Mouse (Mus musculus): ENCODE measurements at regions not wholly inside any gene's neighbourhood (a gene's known extent, or its start where the extent isn't known, plus 50 kb on each side); places are given as distances from the start of the nearest gene placed in this dataset.

DNA sequence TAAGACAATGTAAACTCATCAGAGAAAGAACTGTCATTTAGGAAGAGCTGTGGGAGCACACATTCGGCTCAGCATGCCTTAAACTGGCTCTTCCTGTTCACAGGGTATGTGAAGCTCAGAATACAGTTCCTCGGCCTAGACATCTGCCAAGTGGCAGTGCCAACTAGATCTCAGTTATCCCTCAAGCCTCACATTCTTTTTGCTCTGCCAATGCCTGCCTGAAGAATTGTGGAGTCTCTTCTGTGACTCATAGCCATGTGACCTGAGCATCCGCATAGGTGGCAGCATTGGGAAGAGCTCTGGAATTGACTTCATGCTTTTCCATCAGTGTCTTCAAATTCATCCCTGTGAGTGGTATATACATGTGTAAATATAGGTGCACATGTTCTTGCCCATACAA lies 59.7 kb downstream of the Prlhr start:
- no peak for DNase-seq (ENCODE audit: low spot score)

DNA sequence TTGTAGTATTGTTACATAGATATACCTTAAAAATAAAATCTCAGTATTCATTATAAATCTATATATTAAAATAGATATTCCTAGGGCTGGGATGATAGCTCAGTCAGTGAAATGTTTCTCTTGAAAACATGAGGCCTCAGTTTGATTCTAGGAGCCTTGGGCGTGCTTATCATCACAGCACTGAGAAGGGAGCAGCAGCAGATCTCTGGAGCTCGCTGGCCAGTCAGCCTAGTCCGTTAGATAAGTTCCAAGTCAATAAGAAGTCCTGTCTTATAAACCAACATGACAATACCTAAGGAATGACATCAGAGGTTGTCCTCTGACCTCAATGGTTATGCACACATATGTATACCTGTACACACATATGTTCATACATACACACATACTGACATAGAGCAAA lies 68.7 kb downstream of the Prlhr start:
- no peak for DNase-seq (ENCODE audit: low spot score)

DNA sequence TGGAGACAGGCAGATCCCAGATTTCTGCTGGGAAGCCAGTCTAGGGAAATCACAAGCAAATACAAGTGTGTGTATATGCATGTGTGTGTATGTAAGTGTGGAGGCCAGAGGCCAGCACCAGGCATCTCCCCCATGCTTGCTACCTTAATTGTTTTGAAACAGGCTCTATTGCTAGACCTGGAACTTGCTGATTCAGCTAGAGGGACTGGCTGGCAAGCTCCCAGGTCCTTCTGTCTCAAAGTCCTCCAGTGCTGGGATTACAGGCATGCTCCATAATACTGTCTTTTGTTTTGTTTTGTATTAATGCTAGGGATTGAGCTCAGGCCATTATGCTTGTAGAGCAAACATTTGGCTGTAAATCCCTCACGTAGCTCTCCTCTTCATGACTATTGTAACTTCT lies 70.4 kb downstream of the Prlhr start:
- no peak for DNase-seq (ENCODE audit: low spot score)

DNA sequence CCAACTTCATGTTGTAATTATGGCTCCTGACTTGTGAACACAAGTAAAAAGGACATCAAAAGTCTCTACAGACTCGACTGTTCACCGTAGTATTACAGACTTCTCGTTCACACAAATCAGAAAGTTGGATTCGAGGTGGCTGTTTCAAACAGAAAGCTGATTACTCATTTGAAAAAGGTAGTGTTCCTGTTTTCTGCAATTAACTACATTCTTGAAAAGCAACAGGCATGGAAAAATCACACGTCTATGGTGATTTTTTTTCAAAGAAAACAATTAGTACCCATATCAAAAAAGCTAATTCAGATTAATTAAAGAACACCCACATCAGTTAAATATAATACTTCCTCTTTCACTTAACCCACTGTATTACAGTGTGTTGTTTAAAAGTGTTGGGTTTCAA lies 71.5 kb downstream of the Prlhr start:
- DNase-seq (ENCODE audit: low spot score), result no peak

DNA sequence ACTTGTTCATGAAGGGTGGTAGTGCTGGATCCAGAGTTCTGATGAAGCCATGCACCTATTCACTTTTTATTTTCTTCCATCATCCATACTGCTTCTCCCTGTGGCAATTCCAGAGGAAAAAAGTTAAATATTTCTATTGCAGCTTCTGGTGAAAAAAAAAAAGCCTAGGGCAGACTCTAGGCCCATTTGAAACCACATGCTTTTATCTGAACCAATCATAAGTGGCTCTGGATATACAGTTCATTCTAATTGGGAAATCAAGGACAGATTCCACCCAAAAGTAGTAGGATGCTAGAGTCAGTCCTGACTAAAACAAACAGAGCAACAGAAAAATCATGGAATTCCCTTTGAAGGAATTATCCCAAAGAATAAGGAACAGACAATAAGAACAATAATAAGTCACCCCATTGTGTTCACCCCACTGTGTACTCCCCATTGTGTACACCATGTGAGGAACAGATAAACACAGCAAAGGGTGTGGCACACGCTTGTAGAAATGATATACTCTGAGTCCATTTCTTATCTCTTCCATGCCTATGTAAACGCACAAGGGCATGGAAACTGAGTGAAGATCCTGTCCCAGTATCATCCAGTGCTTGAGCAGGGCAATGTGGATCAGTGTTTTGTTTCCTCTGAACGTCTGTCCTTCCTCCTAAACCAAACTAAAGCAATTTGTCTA lies 81.4 kb downstream of the Prlhr start:
- DNase-seq (ENCODE audit: low spot score), result no peak

DNA sequence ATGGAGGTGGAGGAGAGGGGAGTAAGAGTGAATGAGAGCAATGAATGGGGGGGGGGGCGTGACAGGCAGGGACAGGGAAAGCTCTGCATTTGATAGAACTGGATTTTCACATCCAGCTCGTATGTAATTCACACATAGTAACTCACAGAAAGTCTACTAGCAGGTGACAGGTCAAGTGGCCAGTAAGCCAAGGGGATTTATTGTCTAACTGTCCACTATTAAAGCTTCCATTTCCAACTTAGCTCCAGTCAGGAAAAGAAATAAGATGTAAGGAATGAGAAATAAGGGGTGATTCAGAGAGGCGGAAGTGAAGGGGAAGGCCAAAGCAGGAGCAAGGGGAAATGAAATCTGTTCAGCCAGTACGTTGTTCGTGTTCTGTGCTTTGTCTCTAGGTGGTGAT lies 83.4 kb downstream of the Prlhr start:
- DNase-seq (ENCODE audit: low spot score), result no peak

DNA sequence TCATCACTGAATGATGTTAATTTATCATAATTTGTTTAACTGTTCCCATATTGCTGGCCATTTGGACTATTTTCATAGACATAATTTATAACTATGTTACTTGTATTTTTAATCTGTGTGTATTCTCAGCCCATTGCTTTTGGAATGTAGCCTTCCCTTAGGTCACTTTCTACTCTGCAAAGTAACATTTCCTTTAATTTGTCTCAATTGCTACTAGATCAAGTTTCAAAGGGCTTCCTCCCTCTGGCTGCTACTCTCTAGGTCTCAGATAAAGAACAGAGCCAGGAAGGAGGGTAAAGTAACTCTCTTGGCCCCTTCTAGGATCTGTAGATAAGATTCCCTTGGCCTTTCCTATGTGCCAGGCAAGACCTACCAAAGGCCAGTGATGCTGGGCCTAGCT lies 85.4 kb downstream of the Prlhr start:
- DNase-seq (ENCODE audit: low spot score), result no peak

- no peak for DNase-seq (ENCODE audit: low spot score)
These were observed 89.0 kb downstream of the Prlhr start for GRCm38 (mm10) chr19:60379030-60379605.

DNA sequence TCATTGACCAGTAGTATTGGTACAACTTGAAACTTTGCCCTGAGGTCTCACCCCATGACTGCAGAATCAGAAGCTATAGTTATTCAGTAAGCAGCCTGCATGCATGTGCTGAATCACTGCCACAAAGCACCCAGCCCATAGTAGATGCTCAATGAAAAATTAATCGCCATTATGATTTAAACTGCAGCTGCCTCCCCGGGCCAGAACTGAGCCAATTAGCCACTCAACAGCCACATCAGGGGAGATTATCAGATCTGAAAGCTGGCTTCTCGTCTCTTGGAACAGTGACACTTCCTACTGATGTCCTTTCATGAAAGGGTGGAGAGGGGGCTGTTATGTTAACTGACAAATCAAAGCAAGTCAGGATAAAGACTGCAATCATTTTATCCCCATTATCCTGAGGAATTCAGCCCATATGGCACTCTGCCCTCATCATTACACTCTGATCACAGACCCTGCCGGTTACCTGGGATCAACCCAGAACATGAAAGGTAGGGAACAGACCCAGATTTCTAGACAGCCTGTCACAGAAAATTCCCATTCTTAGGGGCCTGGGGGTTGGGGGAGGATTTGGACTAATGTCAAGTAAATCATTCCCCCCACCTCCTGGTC lies 104.0 kb downstream of the Prlhr start:
- DNase-seq (ENCODE audit: low spot score), result no peak

DNA sequence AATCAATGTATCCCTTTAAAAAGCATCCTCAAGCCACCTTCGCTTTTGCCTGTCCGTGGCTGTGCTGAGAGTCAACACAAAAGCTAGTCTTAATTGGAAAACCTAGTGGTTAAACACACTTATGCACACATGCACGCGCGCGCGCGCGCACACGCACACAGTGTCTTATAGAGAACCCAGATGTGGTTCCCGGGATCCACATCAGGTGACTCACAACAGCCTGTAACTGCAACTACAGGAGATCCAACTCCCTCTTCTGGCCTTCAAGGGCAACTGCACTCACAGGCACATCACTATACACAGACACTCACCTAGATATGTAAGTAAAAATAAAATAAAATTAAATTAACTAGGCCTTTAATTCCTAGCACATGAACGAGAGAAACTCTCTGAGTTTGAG lies 118.4 kb upstream of the Fam204a start:
- no peak for DNase-seq (ENCODE audit: low spot score)

DNA sequence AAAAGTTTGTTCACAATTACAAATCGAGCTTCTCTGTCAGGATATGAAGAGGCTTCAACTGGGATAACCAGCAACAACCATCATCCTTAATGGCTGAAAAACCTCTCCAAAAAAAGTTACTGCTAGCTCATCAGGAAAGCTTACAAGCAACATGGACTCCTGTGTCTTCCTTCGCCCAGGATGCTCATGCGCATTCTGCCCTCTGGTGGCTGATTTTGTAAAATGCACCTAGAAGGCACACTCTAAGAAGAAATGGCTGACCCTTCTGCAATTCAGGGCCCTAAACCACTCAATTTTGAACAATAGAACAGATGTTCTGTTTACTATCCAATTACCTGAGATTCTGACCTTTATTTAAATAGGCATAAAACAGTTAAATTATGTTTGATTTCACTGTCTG lies 115.0 kb upstream of the Fam204a start:
- peak; percentile 45 for DNase-seq (ENCODE audit: low spot score)

GRCm38 (mm10) chr19:60340234-60340633 lies 113.7 kb upstream of the Fam204a start:
- no peak for DNase-seq (ENCODE audit: low spot score)

DNA sequence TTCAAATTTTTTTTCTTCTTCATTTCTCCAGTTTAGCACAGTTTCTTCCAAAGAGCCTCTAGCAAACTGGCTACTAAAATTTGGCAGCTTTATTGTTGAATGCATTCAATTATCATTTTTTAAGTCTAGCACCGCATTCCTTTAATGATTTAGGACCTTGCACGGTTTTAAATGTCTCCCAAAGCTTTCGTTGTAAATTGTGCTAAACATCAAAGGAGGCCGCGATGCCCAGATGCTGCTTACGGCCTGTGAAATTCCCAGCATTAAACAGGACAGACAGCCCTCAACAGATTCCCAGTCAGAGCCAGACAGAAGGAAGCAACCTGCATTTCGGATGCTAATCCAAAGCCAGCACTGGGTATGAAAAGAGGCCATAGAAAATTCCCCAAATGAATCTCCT lies 108.0 kb upstream of the Fam204a start:
- no peak for DNase-seq (ENCODE audit: low spot score)

DNA sequence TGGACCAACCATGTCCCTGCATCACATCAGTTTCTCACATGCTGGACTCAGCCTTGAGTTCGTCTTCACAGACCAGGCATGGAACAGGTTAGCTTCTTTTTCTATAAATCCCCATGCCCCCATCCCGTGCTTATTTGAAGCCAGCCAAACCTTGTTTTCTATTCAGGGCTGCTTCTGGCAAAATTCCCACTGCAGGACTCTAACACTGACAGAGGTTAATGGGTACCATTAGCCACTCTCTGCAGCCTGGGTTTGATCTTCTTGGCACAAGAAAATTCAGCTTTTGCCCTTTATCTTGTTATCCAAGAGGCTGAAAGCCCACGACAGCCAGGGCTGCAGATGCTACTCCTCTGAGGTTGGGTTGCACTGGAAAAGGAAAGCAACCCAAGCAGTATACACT lies 101.8 kb upstream of the Fam204a start:
- no peak for DNase-seq (ENCODE audit: low spot score)

DNA sequence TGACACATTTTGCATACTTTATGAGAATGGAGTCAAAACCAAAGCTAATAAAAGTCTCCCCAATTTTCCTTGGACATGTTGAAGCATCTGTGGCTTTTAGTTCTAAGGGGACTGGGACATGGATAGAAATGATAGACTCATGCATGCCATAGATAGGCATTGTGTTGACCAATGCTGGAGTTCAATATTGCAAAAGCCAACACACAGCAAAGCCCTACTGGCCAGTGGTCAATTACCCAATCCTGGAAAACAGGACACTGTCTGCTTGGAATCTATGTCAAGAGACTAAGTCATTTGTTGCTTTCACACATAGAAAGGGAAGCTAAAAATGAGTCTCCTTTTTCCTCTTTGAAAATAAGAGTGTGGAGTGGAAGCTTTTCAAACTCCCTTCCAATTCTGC lies 99.1 kb upstream of the Fam204a start:
- no peak for DNase-seq (ENCODE audit: low spot score)

DNA sequence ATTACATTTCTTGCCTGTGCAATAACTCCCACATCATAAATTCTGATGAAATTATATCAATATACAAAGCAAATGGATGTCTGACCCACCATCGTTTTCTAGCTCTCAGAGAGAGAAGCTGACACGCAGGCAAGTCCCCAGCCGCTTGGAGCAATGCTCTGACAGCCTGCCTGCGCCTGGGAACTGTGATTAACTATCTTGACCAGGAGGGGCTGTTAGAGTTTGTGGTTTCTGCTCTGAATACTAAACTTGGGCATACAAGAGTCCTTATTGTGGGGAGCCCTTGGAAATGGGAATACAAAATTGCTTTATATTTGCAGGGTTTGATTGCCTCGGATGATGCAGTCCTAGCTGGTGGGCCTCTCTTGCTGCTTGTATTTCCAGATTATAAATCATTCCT lies 98.6 kb upstream of the Fam204a start:
- no peak for DNase-seq (ENCODE audit: low spot score)

- DNase-seq (ENCODE audit: low spot score), result peak; percentile 68
These were observed 84.1 kb upstream of the Fam204a start for GRCm38 (mm10) chr19:60310591-60310990.

GRCm38 (mm10) chr19:60302371-60302770 lies 75.9 kb upstream of the Fam204a start:
- no peak for DNase-seq (ENCODE audit: low spot score)

DNA sequence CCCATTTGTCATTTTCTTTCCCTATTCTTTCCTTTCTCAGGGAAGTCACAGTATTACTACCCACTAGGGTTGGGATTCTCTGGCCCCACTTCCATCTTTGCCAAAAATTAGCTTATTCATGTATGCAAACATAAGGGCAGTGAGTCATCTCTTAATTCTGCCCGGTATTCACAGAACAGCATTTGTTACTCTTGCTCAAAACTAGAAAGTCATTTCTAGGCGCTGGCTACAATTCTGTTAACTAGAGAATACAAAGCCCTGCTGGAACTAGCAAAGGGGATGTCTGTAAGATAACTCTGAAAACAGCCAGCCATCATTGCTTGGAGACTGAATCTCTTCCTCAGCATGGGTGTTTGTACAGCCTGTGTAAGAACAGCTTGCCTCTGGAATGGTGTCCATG lies 74.4 kb upstream of the Fam204a start:
- no peak for DNase-seq (ENCODE audit: low spot score)

GRCm38 (mm10) chr19:60290244-60290643 lies 63.7 kb upstream of the Fam204a start:
- no peak for DNase-seq (ENCODE audit: low spot score)

DNA sequence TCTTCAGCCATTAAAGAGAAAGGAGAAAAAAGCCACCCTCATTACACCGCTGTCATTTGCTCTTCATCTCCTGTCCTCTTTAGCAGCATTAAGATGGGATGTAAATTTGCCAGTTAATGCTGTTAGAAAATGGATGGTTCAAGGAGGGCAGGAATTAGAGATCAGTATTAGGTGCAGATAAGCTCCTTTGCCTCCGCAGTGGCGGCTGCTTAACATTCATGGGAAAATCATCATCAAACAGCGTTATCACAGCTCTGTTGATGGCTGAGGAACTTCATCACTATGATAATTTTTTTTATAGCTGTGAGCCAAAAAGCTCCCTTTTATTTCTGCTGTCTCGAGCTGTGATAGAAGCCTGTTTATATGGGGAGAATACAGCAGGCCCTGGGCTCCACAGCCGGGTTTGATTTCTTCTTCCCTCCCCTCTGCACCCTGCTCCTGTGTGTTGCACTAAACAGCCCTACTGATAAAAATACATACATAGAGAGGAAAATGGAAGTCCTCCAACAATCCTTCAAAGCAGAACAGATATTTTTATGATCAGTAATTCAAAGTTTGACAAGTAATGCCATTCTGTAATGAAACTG lies 60.4 kb upstream of the Fam204a start:
- DNase-seq (ENCODE audit: low spot score), result no peak

DNA sequence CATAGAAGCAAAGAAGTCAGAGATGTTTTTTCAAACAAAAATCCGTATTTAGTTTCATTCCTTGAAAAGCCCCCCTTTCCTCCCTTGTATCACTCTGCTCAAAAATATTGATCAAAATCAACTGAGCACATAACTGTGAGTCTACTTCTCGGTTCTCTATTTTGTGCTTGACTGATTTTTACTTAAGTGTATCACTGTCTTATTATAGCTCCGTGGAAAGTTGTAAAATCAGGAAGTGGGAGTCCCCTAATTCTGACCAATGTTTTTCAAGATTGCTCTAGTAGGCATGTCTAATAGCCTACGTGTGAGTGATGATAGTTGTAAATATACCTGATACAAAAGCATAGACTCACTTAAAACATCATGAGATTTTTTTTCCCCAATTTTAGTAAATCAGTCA lies 58.4 kb upstream of the Fam204a start:
- DNase-seq (ENCODE audit: low spot score), result no peak
